Mouse (Mus musculus): Measurements from ENCODE around the gene Ston2.

DNA sequence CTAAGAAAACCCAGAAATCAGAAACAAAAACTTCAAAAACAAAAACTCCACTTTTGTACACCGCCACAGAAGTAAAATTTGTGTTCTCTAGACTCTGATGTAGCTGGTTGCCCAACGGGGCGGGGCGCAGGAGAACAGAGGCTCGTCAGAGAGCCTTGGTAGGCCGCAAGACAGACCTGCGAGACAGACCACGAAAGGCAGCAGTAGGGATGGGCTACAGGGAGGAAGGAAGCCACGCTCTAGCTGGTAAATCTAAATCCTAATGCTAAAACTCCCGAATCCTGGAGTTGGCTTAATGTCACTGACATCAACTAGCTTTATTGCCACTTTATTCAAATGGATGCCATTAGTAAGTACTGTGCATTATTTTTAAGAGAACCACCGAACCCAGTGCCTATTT is 18.9 kb upstream of the Ston2 start:
- TF ChIP-seq CTCF (IDR thresholded peaks at IDR 0.05; ENCODE audit: low read depth) (no peak), EP300 (IDR thresholded peaks at IDR 0.05; ENCODE audit: low read depth) (no peak)
